8 mouse cellular contexts compared by ENCODE assay signal in genomic region chr13:91224438-91224814, GRCm38 (mm10). TPM values are rescaled to one million over a fixed set of nuclear protein-coding genes. Genes with fewer than 3 reads are reported as not detected.
DNase-seq lines count a peak whose midpoint lies in the region; ATAC-seq lines count a peak whose summit lies in the region.

No protein-coding gene starts in this region.

- peak overlapping the region; percentile 74; the same call in 1 of the 2 replicates for H3K9ac ChIP-seq in hindbrain, embryonic 15.5 days
- H3K9ac ChIP-seq in midbrain, embryonic 14.5 days (replicated peaks; ENCODE audit: low read length) = peak overlapping the region; percentile 81; the same call in 1 of the 2 replicates

- peak overlapping the region; percentile 78 for H3K4me2 ChIP-seq in hindbrain, embryonic 15.5 days
- peak overlapping the region; percentile 53 for H3K4me2 ChIP-seq in midbrain, embryonic 14.5 days (ENCODE audit: low read length)

- no peaks in the 10 kb centered on the region for H3K27me3 ChIP-seq in embryonic facial prominence, embryonic 10.5 days (replicated peaks; ENCODE audit: low read depth, poor library complexity, severe bottlenecking)
- no peaks in the 10 kb centered on the region for H3K27me3 ChIP-seq in hindbrain, embryonic 15.5 days
- H3K27me3 ChIP-seq in midbrain, embryonic 14.5 days (ENCODE audit: control insufficient read depth, insufficient read depth, low read length) = no peaks in the 10 kb centered on the region

- H3K27ac ChIP-seq in embryonic facial prominence, embryonic 10.5 days (replicated peaks) = peak overlapping the region; percentile 97
- peak overlapping the region; percentile 98 for H3K27ac ChIP-seq in hindbrain, embryonic 15.5 days (replicated peaks)
- H3K27ac ChIP-seq in midbrain, embryonic 14.5 days (replicated peaks; ENCODE audit: low read depth, low read length) = peak overlapping the region; percentile 91

- peak overlapping the region; percentile 66 for H3K4me3 ChIP-seq in embryonic facial prominence, embryonic 10.5 days
- H3K4me3 ChIP-seq in hindbrain, embryonic 15.5 days = peak overlapping the region; percentile 67
- H3K4me3 ChIP-seq in midbrain, embryonic 14.5 days (replicated peaks; ENCODE audit: low read depth, low read length) = peak overlapping the region; percentile 60

- H3K9me3 ChIP-seq in embryonic facial prominence, embryonic 10.5 days = no peaks in the 10 kb centered on the region
- H3K9me3 ChIP-seq in hindbrain, embryonic 15.5 days = no peaks in the 10 kb centered on the region
- H3K9me3 ChIP-seq in midbrain, embryonic 14.5 days (ENCODE audit: control insufficient read depth, low read length) = no peaks in the 10 kb centered on the region

- no peaks in the 10 kb centered on the region for H3K36me3 ChIP-seq in embryonic facial prominence, embryonic 10.5 days (replicated peaks)
- H3K36me3 ChIP-seq in hindbrain, embryonic 15.5 days = no peaks in the 10 kb centered on the region
- no peaks in the 10 kb centered on the region for H3K36me3 ChIP-seq in midbrain, embryonic 14.5 days (ENCODE audit: control insufficient read depth, insufficient read depth, low read length)

- peak; percentile 4 for DNase-seq in left cerebral cortex, adult 11 months (ENCODE audit: low spot score)
- no peak for DNase-seq in left cerebral cortex, postnatal 36 days (ENCODE audit: low spot score in 2 of 2)
- DNase-seq in embryonic facial prominence, embryonic 10.5 days (ENCODE audit: low spot score) = no peak
- no peak for DNase-seq in midbrain, embryonic 14.5 days
- DNase-seq in spleen, postnatal 36 days (ENCODE audit: low spot score in 2 of 2) = no peak
- no peak for DNase-seq in frontal cortex, adult 2 months (ENCODE audit: extremely low spot score in 1 of 2, low spot score in 1 of 2)
- DNase-seq in adrenal gland, adult 2 months = no peak

- ATAC-seq in hindbrain, embryonic 15.5 days (ENCODE audit: low FRiP score, low read depth) = no peak
- ATAC-seq in midbrain, embryonic 14.5 days (ENCODE audit: low FRiP score, low TSS enrichment) = no peak

- intact Hi-C loops in left cerebral cortex, postnatal 36 days (cut with DNase I) = loop anchor here (1.0 to 5.0 kb wide), 2 partner anchors 143 to 236 kb away; partner anchors contain the start of gene Ssbp2

- WGBS in embryonic facial prominence, embryonic 10.5 days = 83% methylated on average over 2 of the region's 2 CpGs
- WGBS in hindbrain, embryonic 15.5 days = 85% methylated on average over 2 of the region's 2 CpGs
- WGBS in midbrain, embryonic 14.5 days = 89% methylated on average over 2 of the region's 2 CpGs

- H3K4me1 ChIP-seq in embryonic facial prominence, embryonic 10.5 days = peaks cover 15% of the 10 kb centered on the region
- peaks cover 12% of the 10 kb centered on the region for H3K4me1 ChIP-seq in hindbrain, embryonic 15.5 days (replicated peaks)
- peaks cover 8% of the 10 kb centered on the region for H3K4me1 ChIP-seq in midbrain, embryonic 14.5 days (ENCODE audit: control insufficient read depth, insufficient read depth, low read length)

RNA-seq across cellular contexts. Expression of gene Atg10, which starts 0.7 kb away (rescaled TPM):
- total RNA-seq in left cerebral cortex, postnatal 36 days (2021) = 10 to 100 TPM; 13.3 to 19.1 TPM
- polyA plus RNA-seq in embryonic facial prominence, embryonic 10.5 days (2016; fragmentation: Nextera tagmentation; extraction: Ambion mirVana) = 9.2 and 10.5 TPM in 2 replicates
- polyA plus RNA-seq in hindbrain, embryonic 15.5 days (2015; fragmentation: Nextera tagmentation; extraction: Ambion mirVana) = 13.6 and 15.3 TPM in 2 replicates
- 14.2 and 14.5 TPM in 2 replicates for polyA plus RNA-seq in midbrain, embryonic 14.5 days (2014; fragmentation: Nextera tagmentation; extraction: Ambion mirVana)
- 11.2 and 12.1 TPM in 2 replicates for polyA plus RNA-seq in frontal cortex, adult 2 months (2012; rRNA removed)
- total RNA-seq in adrenal gland, adult 2 months (2021) = 10 to 100 TPM; 17.7 to 20.2 TPM
- polyA plus RNA-seq in adrenal gland, adult 2 months (2012; rRNA removed) = 0.37 and 0.52 TPM in 2 replicates
